Mouse (Mus musculus): ENCODE data around the gene Msl1. TPM values are rescaled to one million over a fixed set of nuclear protein-coding genes. Genes with fewer than 3 reads are reported as not detected.

Msl1 gene
- polyA plus RNA-seq, 1 experiment from 2014 or later, result 80.9 TPM

- no peaks in the 10 kb centered on the region for H3K79me2 ChIP-seq (ENCODE audit: inconsistent target)
- no peak overlapping the region for H3K4me3 ChIP-seq (ENCODE audit: inconsistent target)
- no peaks in the 10 kb centered on the region for H3K36me3 ChIP-seq (ENCODE audit: inconsistent target)
- H3K27ac ChIP-seq, result no peak overlapping the region
- 90% methylated on average over 19 of the region's 19 CpGs for WGBS (ENCODE audit: missing documents)
Observed at GRCm38 (mm10) chr11:98846865-98847604, 51.7 kb downstream of the Msl1 start.

DNA sequence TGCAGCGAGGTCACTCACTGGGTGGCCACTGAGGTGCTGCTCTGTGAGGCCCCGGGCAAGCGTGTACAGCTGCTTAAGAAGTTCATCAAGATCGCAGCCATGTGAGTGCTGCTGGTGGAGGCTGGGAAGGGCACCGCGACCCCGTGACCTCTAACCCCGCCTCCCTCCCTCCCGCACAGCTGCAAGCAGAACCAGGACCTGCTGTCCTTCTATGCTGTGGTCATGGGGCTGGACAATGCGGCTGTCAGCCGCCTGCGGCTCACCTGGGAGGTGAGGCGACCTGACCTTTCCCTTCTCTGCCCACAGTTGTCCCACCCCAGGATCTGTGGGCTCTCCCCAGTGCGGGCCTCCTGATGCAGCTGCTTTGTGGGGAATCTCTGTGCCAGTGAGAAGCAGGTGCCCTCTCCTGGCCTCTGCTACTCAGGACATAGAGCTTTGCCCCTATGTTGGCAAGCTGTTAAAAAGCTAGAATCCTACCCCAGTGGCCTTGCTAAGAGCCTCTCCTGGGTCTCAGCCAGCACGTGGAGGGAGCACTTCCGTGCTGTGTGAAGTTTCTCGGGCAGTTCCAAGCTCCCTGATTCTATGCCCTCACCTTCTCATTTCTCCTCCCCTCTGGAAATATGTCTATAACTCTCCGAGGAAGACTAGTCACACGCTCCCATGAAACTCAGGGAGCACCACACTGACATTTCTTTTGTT is 54.0 kb downstream of the Msl1 start:
- H3K36me3 ChIP-seq (ENCODE audit: inconsistent target), result no peaks in the 10 kb centered on the region
- H3K4me3 ChIP-seq (ENCODE audit: inconsistent target), result no peak overlapping the region
- H3K27ac ChIP-seq, result no peak overlapping the region
- 56% methylated on average over 19 of the region's 19 CpGs for WGBS (ENCODE audit: missing documents)
- H3K79me2 ChIP-seq (ENCODE audit: inconsistent target), result no peaks in the 10 kb centered on the region

GRCm38 (mm10) chr11:98850100-98851093 is 55.1 kb downstream of the Msl1 start:
- WGBS (ENCODE audit: missing documents), result 70% methylated on average over 25 of the region's 26 CpGs
- no peak overlapping the region for H3K27ac ChIP-seq
- no peak overlapping the region for H3K4me3 ChIP-seq (ENCODE audit: inconsistent target)
- H3K36me3 ChIP-seq (ENCODE audit: inconsistent target), result no peaks in the 10 kb centered on the region
- H3K79me2 ChIP-seq (ENCODE audit: inconsistent target), result no peaks in the 10 kb centered on the region

DNA sequence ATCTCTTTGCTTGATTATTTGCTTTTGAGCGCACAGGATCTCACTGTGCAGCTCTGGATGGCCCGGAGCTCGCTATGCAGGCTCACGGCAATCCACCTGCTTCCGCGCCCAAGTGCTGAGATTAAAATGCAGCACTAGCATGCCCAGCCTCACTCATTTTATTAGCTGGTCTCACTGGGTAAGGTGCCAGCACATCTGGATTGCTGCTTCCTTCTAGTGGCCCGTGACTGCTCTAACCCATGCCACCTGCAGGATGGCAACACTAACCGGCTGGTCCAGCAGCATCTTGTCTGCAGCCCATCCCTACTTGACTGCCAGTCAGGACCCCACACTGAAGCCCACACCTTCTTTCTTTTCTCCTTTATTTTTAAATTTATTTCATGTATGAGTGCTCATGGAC is 58.8 kb downstream of the Msl1 start:
- H3K79me2 ChIP-seq (ENCODE audit: inconsistent target), result no peaks in the 10 kb centered on the region
- 95% methylated on average over 8 of the region's 8 CpGs for whole genome bisulfite sequencing (ENCODE audit: missing documents)
- H3K27ac ChIP-seq, result no peak overlapping the region
- H3K4me3 ChIP-seq (ENCODE audit: inconsistent target), result no peak overlapping the region
- H3K36me3 ChIP-seq (ENCODE audit: inconsistent target), result no peaks in the 10 kb centered on the region

GRCm38 (mm10) chr11:98854659-98855058 is 59.3 kb downstream of the Msl1 start:
- WGBS (ENCODE audit: missing documents), result 86% methylated on average over 2 of the region's 2 CpGs
- no peaks in the 10 kb centered on the region for H3K79me2 ChIP-seq (ENCODE audit: inconsistent target)
- no peak overlapping the region for H3K4me3 ChIP-seq (ENCODE audit: inconsistent target)
- H3K27ac ChIP-seq, result no peak overlapping the region
- no peaks in the 10 kb centered on the region for H3K36me3 ChIP-seq (ENCODE audit: inconsistent target)

Other genes with a start within 250 kb of the Msl1 start
- 0.09 to 0.85 TPM in 2 of 3 replicates, not detected in the other for gene Ikzf3, start 249.5 kb upstream of the Msl1 start, polyA plus RNA-seq (2018)
- not detected in 3 replicates for gene Zpbp2, start 244.4 kb upstream of the Msl1 start, polyA plus RNA-seq (2018)
- gene Ormdl3, start 208.1 kb upstream of the Msl1 start, polyA plus RNA-seq (2018), result 12.4 to 23.2 TPM (median 22.9 TPM) in 3 replicates
- gene Lrrc3c, start 197.2 kb upstream of the Msl1 start, polyA plus RNA-seq (2018), result not detected in 3 replicates
- 0.68 TPM in 1 of 3 replicates, not detected in the others for gene Gm12355, start 169.9 kb upstream of the Msl1 start, polyA plus RNA-seq (2018)
- not detected in 3 replicates for gene Gsdma3, start 169.2 kb upstream of the Msl1 start, polyA plus RNA-seq (2018)
- not detected in 3 replicates for gene Gsdma2, start 148.8 kb upstream of the Msl1 start, polyA plus RNA-seq (2018)
- gene Gsdma, start 131.2 kb upstream of the Msl1 start, polyA plus RNA-seq (2018), result not detected in 3 replicates
- 53.4 to 97.2 TPM (median 55.5 TPM) in 3 replicates for gene Psmd3, start 113.0 kb upstream of the Msl1 start, polyA plus RNA-seq (2018)
- gene Csf3, start 94.3 kb upstream of the Msl1 start, polyA plus RNA-seq (2018), result not detected in 3 replicates
- gene Med24, start 66.1 kb upstream of the Msl1 start, polyA plus RNA-seq (2018), result 19.2 to 19.9 TPM (median 19.6 TPM) in 3 replicates
- 8.2 to 12.1 TPM (median 9.8 TPM) in 3 replicates for gene Thra, start 54.9 kb upstream of the Msl1 start, polyA plus RNA-seq (2018)
- gene Nr1d1, start 20.2 kb upstream of the Msl1 start, polyA plus RNA-seq (2018), result 3.0 to 7.6 TPM (median 4.9 TPM) in 3 replicates
- 21.2 to 29.9 TPM (median 22.1 TPM) in 3 replicates for gene Casc3, start 9.4 kb downstream of the Msl1 start, polyA plus RNA-seq (2018)
- 0.23 to 0.34 TPM (median 0.31 TPM) in 3 replicates for gene Rapgefl1, start 41.3 kb downstream of the Msl1 start, polyA plus RNA-seq (2018)
- gene Wipf2, start 68.1 kb downstream of the Msl1 start, polyA plus RNA-seq (2018), result 11.1 to 18.1 TPM (median 11.5 TPM) in 3 replicates
- 0.70 to 13.4 TPM (median 2.2 TPM) in 3 replicates for gene Cdc6, start 112.3 kb downstream of the Msl1 start, polyA plus RNA-seq (2018)
- 13.3 to 17.5 TPM (median 13.4 TPM) in 3 replicates for gene Rara, start 132.3 kb downstream of the Msl1 start, polyA plus RNA-seq (2018)
- gene Gjd3, start 187.5 kb downstream of the Msl1 start, polyA plus RNA-seq (2018), result not detected in 3 replicates
- 5.8 to 44.5 TPM (median 27.0 TPM) in 3 replicates for gene Top2a, start 228.7 kb downstream of the Msl1 start, polyA plus RNA-seq (2018)
- 50.8 to 246 TPM (median 226 TPM) in 3 replicates for gene Igfbp4, start 245.7 kb downstream of the Msl1 start, polyA plus RNA-seq (2018)